Mouse (Mus musculus) ES-E14 (cell line): ENCODE results near the gene Serinc5.

Experiments used
- CHD2 ChIP-seq: IDR thresholded peaks from 2 replicates; pipeline ENCODE4 v1.6.1; 2014; ENCODE audit warnings: mild to moderate bottlenecking, low read depth, low read length, inconsistent platforms
- HCFC1 ChIP-seq: IDR thresholded peaks from 2 replicates; pipeline ENCODE4 v1.6.1; 2012; ENCODE audit warnings: low read length, inconsistent platforms, borderline replicate concordance; ENCODE audit not compliant: insufficient read depth
- MAFK ChIP-seq: IDR thresholded peaks from 2 replicates; pipeline ENCODE4 v1.6.1; 2014; ENCODE audit warnings: mild to moderate bottlenecking, low read depth, low read length, inconsistent platforms; ENCODE audit not compliant: insufficient read depth
- ZC3H11A ChIP-seq: IDR thresholded peaks from 2 replicates; pipeline ENCODE4 v1.6.1; 2012; ENCODE audit warnings: low read depth, mild to moderate bottlenecking, inconsistent platforms, low read length, borderline replicate concordance
- ZNF384 ChIP-seq: IDR thresholded peaks from 2 replicates; pipeline ENCODE4 v1.6.1; 2012; ENCODE audit warnings: low read depth, low read length, inconsistent platforms

DNA sequence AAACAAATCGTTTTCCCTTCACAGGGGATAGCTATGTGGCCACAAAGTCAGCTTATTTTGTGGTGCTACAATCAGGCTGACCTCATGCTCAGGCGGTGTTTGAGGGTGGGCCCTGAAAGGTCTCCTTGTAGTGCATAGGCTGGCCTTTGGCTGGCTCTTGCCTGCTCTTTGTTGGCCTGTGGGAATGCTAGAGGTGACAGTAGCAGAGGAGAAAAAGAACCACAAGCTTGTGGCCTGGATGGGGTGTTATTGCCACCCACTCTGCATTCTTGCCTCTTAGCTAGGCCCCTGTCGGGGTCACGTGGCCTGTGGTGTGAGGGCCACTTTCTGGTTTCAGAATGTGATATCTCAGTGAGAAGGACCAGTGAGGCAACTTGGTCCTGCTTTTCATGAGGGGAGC is 54.1 kb downstream of the Serinc5 start:
- no peak for TF ChIP-seq HCFC1
- no peak for TF ChIP-seq ZNF384
- TF ChIP-seq CHD2, result no peak
- no peak for TF ChIP-seq ZC3H11A
- TF ChIP-seq MAFK, result no peak
